Mouse (Mus musculus) retina, adult 2 months (tissue): ENCODE measurements at regions not wholly inside any gene's neighbourhood (a gene's known extent, or its start where the extent isn't known, plus 50 kb on each side); places are given as distances from the start of the nearest gene placed in this dataset.

ENCODE experiments used
- DNase-seq: peaks from one replicate; pipeline ENCODE4 v3.0.0-alpha.2; 2012; ENCODE audit warnings: low read depth, low spot score

DNA sequence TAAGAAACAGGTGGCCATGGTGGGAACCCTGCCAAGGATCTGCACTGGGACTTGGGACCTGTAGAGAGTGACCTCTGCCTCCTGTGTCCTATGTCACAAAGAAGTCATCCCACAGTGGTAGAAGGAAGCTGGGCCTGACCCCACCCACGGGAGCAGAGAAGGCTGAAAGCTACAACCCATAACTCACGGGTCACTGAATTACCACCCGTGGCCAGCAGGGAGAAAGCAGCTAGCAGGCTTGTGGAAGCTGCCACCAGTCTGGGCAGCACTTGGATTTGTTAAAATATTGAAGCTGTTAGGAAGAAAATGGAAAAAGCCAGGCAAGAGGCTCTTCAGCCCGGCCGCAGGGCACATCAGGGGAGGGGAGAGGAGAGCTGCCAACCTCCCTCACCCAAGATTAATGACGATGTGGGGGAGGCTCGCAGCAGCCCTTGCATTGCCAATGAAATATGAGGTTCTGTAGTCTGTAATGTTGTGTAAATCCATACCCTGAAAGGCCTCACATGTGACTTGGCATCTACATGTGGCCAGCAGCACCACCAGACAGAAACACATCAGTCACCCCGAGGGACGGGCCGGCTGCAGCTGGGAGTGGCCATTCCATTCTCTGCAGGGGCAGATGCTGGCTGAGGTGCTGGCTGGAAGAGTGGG is 94.5 kb downstream of the Olfm1 start:
- no peak for DNase-seq

DNA sequence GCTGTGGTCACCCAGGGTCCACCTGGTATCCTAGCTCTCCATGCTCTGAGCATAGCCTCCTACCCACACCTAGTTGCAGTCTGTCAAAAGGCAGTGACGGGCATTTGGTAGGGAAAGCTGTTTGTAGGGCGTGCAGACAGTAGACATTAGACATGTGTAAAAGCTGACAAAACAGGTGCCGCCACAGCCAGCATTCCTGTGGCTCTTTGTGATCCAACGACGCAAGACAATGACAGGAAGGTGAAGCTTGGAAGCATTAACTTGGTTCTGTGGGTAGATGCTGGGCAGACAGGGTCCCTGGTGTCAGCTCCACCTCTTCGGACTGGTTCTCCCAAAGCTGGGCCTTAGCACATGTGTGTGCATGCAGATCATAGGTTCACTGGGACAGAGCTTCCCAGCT is 96.5 kb downstream of the Olfm1 start:
- no peak for DNase-seq

DNA sequence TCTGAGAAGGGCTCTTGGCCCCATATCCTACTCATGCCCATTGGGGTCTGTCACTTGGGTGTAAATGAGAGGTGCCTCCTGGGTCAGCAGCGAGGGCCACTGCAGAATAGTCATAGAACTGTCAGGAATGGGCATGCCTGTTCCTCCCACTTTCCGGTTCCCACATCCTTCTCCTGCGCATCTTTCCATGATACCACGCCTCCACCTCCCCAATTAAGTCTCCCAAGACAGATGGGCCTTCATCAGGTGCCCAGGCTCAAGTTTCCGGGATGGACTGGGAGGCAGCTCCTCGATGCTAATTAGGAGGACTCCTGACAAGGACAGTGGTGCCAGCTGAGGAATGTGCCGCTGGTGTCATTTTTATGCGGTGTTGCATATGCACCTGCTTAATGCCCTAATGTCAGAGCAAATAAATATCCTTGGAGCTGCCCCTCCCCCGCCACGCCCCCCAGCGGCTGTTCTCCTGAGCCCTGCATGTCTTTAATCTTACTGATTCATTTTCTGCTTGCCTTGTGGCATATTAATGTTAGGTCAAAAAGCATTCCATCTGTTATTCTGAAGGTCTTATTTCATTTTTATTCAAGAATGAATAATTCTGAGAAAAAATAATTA is 97.2 kb downstream of the Olfm1 start:
- DNase-seq: no peak

DNA sequence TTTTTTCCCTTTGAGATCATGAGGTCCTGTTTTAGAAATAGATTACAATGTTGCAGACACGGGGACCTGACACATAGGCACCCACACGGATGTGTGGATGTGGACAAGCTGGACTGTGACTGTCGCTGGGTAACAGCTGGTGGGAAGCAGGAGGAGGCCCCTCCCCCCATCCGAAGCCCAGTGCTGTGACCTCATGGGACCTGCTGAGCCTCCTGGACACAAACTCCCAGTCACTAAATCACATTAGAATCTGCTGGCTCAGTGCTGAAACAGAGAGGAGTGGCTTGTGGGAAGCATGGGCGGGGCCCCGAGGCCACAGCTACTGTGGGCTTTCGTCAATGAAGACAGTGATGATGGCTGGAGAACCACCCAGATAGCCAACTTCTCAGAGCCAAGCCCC is 101.7 kb downstream of the Olfm1 start:
- DNase-seq: no peak

DNA sequence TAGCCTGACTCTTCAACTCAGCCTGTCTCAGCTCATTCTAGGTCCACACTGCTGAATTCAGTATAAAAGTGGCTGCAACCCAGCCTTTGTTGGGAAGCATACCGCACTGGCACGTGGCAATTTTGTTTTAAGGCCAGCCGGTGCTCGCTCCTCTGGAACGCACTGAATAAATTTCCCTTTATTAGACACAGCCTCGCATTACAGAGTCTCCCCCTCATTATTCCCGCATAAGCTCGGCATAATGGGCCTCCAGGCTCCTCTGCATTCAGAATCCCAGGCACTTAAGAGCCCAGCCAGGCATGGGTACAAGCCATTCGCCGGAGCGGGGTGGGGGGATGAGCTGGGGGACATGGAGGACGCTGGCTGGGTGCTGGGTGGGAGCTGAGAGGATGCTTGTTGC is 103.4 kb downstream of the Olfm1 start:
- DNase-seq: no peak

DNA sequence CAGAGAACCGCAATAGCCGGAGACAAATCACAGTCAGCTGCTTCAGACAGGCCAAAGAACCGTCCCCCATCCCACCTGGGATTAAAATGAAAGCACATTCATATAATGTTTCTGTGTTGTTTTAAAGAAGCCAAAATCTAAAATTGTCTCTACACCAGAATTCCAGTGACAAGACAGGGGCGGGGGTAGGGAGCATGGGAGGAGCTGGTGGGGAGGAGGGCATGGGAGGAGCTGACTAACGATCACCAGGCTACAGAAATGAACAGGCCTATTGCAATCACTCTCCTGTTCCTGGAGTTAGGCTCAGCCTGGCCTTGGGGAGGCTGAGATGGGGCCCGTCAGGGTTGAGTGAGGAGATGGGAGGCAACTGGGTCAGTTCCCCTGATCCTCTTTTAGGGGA is 105.9 kb downstream of the Olfm1 start:
- DNase-seq: no peak

DNA sequence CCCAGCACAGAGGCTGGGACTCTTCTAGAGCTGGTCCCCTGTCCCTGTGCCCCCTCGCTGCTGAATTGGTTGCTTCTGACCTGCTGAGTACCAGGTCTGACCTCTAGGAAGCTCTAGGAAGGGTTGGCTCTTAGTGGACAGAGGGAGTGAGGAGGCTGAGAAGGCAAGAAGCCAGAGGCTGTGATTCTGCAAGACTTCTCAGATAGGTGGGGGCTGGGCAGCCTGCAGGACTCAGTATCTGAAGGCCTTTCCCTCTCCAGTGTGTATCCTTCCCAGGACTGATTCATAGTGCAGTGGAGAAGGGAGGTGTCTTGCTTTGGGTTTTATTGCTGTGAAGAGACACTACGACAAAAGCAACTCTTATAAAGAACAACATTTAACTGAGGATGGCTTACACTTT is 106.6 kb downstream of the Olfm1 start:
- no peak for DNase-seq

DNA sequence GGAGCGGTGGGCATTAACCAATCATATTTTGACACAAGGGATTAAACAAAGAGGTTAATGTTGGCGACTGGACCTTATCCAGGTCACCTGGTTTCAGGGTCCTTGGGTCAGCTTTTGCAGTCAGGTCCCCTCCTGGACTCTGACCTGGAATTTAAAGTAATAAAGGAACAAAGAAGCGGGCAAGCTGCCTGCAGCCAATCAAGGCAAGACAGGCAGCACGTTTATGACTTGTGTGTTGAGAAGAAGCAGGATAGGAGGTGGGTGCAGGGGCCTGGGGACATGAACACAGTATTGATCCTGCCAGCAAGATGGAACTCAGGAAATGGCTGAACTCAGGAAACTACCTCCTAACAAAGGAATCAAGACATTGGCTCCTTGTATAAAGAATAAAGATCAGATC is 108.5 kb downstream of the Olfm1 start:
- DNase-seq: no peak

DNA sequence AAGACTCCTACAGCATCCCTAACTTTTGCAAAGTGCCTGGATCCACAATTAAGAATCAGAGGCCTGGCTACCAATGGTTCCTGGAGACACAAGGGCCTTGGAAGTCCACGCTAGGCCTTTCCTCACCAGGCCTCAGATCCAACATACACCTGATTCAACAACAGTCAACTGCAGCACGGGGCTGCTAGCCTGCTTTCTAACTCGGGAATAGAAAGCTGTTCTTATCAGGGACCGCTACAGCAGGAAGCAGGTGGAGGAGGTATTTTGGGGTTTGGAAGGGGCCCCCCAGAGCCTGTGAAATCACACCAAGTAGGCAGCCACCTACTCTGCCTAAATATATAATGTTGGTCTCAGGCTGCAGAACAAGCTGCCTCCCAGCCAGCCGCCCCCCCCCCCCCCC is 111.1 kb downstream of the Olfm1 start:
- DNase-seq: no peak

DNA sequence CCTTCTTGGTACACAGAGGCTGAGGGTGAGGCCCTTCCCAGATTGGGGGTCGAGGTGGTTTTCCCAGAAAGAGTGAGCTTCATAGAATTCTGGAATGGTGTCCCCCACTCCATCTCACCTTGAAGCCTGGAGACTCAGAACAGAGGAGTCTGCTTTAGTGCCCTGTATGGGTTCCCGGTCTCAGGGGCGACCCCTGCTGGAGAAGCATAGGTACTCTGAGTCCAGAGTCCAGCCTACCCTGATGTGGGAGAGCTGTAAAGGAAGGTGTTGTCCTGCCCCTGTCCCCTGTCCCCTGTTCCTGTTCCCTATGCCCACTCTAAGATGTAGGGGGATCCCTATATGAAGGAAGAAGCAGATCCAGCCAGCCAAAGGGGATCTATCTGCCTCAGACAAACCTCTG is 111.9 kb downstream of the Olfm1 start:
- peak; percentile 20 for DNase-seq

DNA sequence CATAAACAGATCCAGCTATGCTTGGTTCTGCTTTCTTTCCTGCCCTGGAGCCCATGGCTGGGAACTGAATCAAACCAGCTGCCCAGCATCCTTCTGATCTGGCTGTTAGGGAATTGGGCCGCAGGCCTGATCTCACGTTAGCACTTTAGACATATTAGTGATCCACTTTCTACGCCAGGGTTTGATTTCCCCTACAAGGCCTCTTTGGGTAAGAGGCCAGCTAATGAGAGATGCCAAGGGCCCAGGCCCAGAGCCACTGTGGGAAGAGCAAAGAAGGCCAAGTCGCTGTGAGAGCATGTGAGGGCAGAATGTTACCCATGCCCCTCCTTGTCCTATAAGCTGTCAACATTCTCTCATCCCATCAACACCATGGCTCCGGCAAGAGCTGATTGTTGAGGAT is 116.3 kb downstream of the Olfm1 start:
- no peak for DNase-seq

DNA sequence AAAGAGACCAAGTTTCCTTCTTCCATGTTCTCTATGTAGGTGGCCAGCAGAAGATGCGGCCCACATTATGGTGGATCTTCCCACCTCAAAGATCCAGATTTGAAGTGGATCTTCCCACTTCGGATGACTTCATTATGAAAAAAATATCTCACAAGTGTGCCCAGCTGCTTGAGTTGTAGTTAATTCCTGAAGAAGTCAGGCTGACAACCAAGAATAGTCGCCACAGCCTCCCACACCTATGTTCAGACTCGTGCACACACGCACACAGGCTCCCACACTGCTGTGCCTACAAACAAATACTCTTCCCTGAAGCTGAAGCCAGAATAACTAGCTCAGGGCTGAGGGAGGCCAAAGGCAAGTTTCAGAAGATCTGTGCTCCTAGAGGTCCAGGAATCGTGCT is 119.4 kb downstream of the Olfm1 start:
- DNase-seq: no peak

DNA sequence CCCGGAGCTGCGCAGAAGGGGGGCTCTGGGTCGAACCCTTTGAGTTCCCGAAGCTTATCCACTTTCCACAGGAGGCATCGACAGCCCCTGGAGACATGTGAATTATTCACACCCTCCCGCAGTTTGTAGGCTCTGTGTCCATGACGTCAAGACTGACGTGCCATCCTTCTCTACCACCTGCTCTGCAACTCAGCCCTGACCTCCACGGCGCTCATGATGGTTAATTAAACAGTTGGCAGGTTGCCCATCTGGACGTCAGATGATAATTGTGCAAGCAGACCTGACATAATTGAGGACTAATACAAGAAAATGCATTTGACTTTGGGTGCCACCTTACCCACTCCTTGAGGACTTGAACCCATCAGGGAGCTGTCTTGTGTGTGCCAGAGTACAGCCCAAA is 121.1 kb upstream of the Ppp1r26 start:
- no peak for DNase-seq

DNA sequence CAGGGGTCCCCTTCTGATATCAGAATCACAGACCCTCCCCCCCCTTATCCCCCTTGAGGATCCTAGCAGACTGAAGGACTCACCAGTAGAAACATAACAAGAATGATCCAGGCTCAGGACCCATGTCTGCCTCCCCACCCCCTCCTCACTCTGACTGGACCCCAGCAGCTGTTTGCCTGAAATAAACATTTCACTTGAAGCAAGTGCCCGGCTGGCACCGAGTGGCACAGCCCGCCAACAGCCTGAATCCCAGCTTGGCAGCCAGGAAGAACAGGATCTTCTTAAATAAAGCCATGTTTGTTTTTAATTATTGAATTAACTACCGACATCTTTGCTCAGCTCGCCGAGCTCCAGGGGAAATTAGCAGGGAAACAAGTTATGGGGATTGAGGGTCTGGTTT is 120.5 kb upstream of the Ppp1r26 start:
- no peak for DNase-seq

DNA sequence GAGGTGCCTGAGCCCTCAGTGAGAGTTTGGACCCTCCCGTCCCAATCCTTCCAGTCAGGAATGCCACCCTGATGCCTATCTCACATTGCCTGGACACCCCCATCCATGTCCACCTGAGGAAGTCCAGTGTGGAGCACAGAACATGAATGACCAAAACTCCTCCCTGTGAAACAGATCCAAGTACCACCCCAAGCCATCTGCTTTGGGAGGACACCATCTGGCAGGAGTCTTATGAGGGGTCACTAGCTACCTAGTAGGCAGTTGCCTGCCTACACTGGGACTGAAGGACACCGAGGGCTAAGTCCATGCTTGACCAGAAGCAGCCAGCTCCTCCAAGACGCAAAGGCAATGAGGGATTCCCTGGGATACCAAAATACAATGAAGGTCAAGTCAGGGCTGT is 119.9 kb upstream of the Ppp1r26 start:
- no peak for DNase-seq

DNA sequence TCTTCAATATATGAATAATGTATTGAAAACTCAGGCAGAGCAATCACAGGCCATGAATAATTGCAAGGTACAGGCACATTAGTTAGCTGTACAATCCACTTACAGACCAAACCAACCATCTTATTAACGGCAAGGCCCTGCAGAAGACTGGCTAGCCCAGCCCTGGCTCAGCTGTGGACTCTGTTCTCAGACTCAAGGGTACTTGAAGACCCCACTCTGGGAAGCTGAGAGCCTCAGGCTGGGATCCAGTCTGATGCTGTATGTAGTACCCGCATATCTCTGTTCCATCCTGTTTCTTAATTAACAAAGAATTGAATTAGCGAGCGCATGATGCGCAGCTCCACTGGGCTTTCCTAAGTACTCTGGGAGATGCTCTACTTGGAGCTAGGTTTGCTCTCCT is 117.5 kb upstream of the Ppp1r26 start:
- no peak for DNase-seq

DNA sequence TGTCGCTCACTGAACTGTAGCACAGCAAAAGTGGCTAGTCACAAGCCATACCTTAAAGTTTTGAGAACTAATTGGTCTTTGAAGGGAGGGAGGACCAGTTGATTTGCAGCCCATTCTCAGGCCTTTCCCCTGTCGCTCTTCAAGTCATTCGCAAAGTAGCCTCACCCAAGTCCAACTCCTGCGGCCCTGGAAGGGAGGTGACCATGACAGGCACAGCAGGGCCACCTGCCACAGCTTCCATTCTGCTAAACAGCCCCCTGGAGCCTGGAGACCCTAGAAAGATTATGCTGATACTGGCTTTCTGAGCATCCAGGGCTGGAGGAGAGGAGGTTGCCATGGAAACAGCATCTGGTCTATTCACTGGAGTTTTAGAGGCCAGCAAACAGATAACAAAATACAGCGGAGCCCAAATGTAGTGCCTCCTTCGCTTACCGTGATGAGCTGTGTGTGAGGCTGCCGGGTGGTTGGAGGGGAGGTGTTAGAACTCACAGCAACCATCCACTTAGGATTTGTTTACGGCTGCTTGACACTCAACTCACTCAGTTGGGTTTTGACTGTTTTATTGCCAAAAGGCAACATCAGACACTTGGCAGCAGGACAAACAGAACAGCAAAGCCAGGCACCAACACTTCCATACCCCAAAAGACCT is 111.3 kb upstream of the Ppp1r26 start:
- DNase-seq: no peak

DNA sequence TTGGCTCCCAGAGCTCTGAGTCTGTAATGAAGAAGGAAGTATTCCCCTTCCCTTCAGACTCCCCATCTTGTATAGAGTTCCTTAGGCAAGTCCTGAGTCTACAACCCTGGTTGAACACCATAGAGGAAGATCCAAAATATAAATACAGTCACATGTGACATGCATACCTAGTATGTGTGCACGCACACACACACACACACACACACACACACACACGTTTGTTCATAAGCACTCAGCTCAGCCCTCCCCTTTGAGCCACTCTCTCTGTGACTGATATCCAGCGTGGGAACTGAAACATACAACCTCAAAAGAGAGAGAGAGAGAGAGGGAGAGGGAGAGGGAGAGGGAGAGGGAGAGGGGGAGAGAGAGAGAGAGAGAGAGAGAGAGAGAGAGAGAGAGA is 110.8 kb upstream of the Ppp1r26 start:
- DNase-seq: no peak

DNA sequence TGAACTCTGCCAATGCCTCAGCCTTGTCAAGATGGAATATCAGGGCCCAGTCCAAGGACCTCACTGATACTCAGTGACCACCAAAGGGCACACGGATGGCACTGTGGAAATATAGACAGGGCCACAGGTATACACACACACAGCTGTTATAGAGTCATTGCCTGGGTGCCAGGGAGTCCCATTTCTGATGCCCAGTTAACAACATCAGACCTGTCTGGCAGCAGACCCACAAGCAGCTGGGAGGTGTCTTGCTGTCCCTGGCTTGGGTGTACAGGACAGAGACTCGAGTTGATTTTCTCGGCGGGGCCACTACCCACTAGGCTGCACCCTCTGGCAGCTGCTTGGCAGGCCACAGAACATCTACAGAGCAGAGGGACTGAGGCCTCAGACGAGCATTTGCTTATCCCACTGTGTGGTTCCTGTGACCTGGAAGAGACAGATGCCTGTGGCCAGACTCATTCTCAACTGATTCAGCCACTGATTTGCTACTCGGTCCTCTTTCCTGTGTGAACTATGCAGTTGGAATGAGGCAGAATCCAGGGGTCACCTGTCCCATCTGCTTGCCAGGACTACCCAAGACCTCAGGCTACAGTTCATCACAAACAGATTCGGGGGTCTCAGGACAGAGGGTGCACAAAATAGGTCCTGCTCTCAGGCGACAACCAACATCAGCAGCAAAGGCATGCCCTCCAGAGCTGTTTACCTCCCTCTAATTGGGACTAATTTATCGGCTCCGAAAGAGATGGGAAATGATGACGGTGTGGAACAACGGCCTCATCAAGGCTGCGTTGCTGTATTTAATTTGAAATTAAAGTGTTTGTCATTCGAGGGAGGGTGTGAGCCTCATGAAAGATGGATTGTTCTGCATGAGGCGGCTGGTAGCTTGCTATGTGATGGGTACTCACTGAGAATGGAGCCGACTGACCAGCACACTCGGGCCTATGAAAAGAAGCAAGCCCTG is 110.0 kb upstream of the Ppp1r26 start:
- DNase-seq: no peak

DNA sequence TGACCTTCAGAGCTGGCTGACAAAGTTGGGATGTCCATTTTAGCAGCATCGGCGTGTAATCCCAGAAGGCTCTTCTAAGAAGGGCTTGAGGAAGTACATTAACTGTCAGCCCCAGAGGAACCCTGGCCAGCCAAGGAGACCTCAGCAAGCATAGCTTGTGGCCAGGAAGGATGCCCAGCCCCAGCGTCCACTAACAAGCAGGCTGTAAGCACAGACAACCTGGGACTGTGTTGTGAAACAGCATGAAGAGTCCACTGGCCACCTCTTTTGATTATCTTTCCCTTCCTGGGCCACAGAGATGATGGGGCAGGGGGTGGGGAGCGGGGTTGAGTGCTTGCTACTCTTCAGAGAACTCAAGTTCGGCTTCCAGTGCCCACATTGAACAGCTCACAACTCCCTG is 109.0 kb upstream of the Ppp1r26 start:
- no peak for DNase-seq

DNA sequence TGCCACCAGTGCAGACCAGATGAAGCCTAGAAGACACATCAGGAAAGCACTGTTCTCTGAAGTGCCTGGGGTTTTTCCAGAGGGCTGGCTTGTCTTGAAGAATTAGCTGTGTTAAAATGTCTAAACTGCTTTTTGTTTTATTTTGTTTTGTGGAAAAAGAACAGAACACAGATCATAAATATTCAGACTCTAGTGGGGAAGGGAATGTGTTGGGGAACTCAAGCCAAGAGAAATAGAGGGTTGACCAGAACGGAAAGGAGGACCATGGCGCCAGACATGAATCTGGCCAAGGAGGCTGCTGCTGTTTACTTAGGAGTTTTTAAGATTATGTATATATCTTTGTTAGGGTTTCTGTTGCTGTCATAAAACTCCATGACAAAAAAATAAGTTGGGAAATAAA is 105.3 kb upstream of the Ppp1r26 start:
- DNase-seq: no peak

DNA sequence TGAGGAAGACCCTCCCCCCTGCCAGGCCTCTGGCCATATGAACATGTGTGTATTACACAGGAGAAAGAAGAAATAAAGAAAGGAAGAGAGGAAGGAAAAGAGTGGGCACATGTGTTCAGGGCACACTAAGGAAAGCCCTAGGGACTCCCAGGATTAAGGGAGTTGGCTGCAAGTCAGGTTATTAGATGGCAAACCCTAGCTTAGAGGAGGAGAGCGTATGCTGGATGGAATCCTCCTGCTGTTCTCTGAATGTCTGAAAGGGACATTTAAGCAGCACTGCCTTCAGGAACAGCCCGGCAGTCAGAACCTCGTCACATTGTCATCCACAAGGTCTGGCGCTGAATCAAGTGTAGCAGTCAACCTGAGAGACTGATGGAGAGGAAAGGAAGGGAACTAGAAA is 98.1 kb upstream of the Ppp1r26 start:
- no peak for DNase-seq
